Comparison of ENCODE assay signal across 7 mouse cellular contexts in genomic region chr8:116045526-116045925, GRCm38 (mm10).
"Had no signal": no experiment of that assay in that cellular context is flagged by ENCODE, and none has a peak within 500 bp of the region (broad histone marks: within the 10 kb centered on the region; RNA-seq: fewer than 3 reads in every experiment).

No protein-coding gene starts in this region.

- DNase-seq: kidney, postnatal 14 days; lung, adult 2 months; lung, postnatal 36 days; midbrain, embryonic 14.5 days; right cerebral cortex, postnatal 14 days; thymus, adult 2 months; thymus, postnatal 25 days had no signal
